Mouse (Mus musculus) kidney, adult 18-20 months (tissue): ENCODE data around the gene Vmn1r118.
"Not testable (repeated sequence)": the region's sequence is repeated elsewhere in the genome, so short reads cannot be mapped to it uniquely, and the experiment has no call there.

Experiments
- DNase-seq: peaks from one replicate; pipeline ENCODE4 v3.0.0; 2021

Vmn1r118 gene

GRCm38 (mm10) chr7:20912247-20912646 lies at the start of gene Vmn1r118:
TSS of gene Vmn1r118 (minus strand) at chr7:20912347.
- DNase-seq: not testable (repeated sequence)

- DNase-seq: not testable (repeated sequence)
These were observed 28.1 kb downstream of the Vmn1r118 start, which contains the start of gene Vmn1r117 for GRCm38 (mm10) chr7:20884021-20884420. TSS of gene Vmn1r117 (minus strand) at chr7:20884121.

GRCm38 (mm10) chr7:20871956-20872355 lies 40.2 kb downstream of the Vmn1r118 start, which contains the start of gene Vmn1r116:
TSS of gene Vmn1r116 (plus strand) at chr7:20872256.
- DNase-seq: not testable (repeated sequence)
